Mouse (Mus musculus) forebrain, postnatal 0 days (tissue): ENCODE results near the gene Lrrc42. TPM values are rescaled to one million over a fixed set of nuclear protein-coding genes. Genes with fewer than 3 reads are reported as not detected.
A peak's percentile ranks its signal among the peaks of the same experiment; 100 is the strongest.

Source experiments
- ATAC-seq: fragments of 200-750 bp; cut with Nextera tagmentation; 2 replicates; pipeline ENCODE4 v1.8.0; 2017; ENCODE audit warnings: mild to moderate bottlenecking, moderate library complexity
- DNase-seq: peaks from one replicate; pipeline ENCODE4 v3.0.0-alpha.2; 2015
- H3K27ac ChIP-seq: fragments of 300-500 bp; sonication (generic); 2 replicates; pipeline ENCODE4 v1.5.1; 2014; ENCODE audit warnings: low read depth, mild to moderate bottlenecking, antibody characterized with exemption, low read length, moderate library complexity, mixed read lengths
- H3K27me3 ChIP-seq: fragments of 300-500 bp; sonication (generic); 2 replicates; pipeline ENCODE4 v1.6.1; 2014; ENCODE audit warnings: mild to moderate bottlenecking, low read length, mixed read lengths; ENCODE audit not compliant: insufficient read depth
- H3K36me3 ChIP-seq: fragments of 300-500 bp; sonication (generic); 2 replicates; pipeline ENCODE4 v1.6.1; 2014; ENCODE audit warnings: mild to moderate bottlenecking, moderate library complexity; ENCODE audit not compliant: insufficient read depth
- H3K4me1 ChIP-seq: fragments of 300-500 bp; sonication (generic); 2 replicates; pipeline ENCODE4 v1.6.1; 2014; ENCODE audit warnings: antibody characterized with exemption; ENCODE audit not compliant: insufficient read depth
- H3K4me2 ChIP-seq: fragments of 300-500 bp; sonication (generic); 2 replicates; pipeline ENCODE4 v1.6.1; 2014; ENCODE audit warnings: low read depth, mild to moderate bottlenecking, moderate library complexity
- H3K4me3 ChIP-seq: fragments of 300-500 bp; sonication (generic); 2 replicates; pipeline ENCODE4 v1.5.1; 2014; ENCODE audit warnings: low read depth, low read length, mixed read lengths
- H3K9ac ChIP-seq: fragments of 300-500 bp; sonication (generic); 2 replicates; pipeline ENCODE4 v1.6.1; 2014; ENCODE audit warnings: mild to moderate bottlenecking
- H3K9me3 ChIP-seq: fragments of 300-500 bp; sonication (generic); 2 replicates; pipeline ENCODE4 v1.6.1; 2016; ENCODE audit warnings: low read length
- CTCF ChIP-seq: sonication (generic); IDR thresholded peaks from 2 replicates; pipeline ENCODE4 v1.5.1; 2016; ENCODE audit warnings: antibody characterized with exemption, control low read depth, low read depth
- WGBS: fragments of 180-500 bp; shearing (Covaris S2); extraction: QIAGEN DNeasy Blood & Tissue Kit; methylation state at CpG from one replicate; pipeline ENCODE4 v1.1.7; 2014; 5-methylcytosine and 5-hydroxymethylcytosine counted together
- polyA plus RNA-seq: library from polyadenylated mRNA; unstranded; fragments of >200 nt; fragmentation: Nextera tagmentation; extraction: Ambion mirVana; gene quantifications from 2 replicates; pipeline ENCODE4 v1.2.1, GENCODE M21; 2015
- total RNA-seq: library from RNA; depleted of rRNA; stranded (reverse); fragments of >200 nt; gene quantifications from 2 replicates; pipeline ENCODE4 v1.2.3, GENCODE M21; 2014

Lrrc42 gene
- total and polyA plus RNA-seq, 2 experiments from 2014 or later, result 14.7 to 36.4 TPM

GRCm38 (mm10) chr4:107278188-107278707, 24.9 kb upstream of the Lrrc42 start:
- no peak for TF ChIP-seq CTCF
- no peak overlapping the region for H3K4me2 ChIP-seq
- H3K27ac ChIP-seq, result no peak overlapping the region
- ATAC-seq (no peak), DNase-seq (no peak)
- 14% methylated on average over 8 of the region's 8 CpGs for WGBS
- H3K9ac ChIP-seq, result no peak overlapping the region
- H3K9me3 ChIP-seq, result no peaks in the 10 kb centered on the region
- H3K4me3 ChIP-seq, result no peak overlapping the region
- H3K36me3 ChIP-seq, result peaks cover 8% of the 10 kb centered on the region
- no peaks in the 10 kb centered on the region for H3K4me1 ChIP-seq
- no peaks in the 10 kb centered on the region for H3K27me3 ChIP-seq

DNA sequence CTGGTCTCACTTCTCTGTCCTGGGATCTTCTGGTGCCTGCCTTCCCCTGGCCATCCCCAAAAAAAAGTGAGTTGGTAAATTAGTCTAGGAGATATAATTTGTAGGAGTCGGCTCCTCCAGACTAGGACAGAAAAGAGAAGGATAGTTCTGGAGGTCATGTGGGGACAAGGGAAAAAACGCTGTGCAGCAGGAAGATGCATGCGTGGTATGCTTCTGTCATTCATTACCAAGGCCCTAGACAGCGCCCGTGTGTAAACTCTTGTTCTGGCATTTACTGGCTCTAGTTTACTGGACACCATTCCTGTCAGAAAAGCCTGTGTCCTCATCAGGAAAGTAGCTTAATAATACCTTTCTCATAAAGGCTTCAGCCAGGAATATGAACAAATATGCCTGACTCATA, 21.2 kb upstream of the Lrrc42 start:
- ATAC-seq (no peak), DNase-seq (no peak)
- H3K4me3 ChIP-seq, result no peak overlapping the region
- WGBS, result 89% methylated on average over 5 of the region's 5 CpGs
- H3K9me3 ChIP-seq, result no peaks in the 10 kb centered on the region
- H3K36me3 ChIP-seq, result no peaks in the 10 kb centered on the region; the same call in 1 of the 2 replicates
- no peak overlapping the region for H3K9ac ChIP-seq
- no peaks in the 10 kb centered on the region for H3K4me1 ChIP-seq
- no peak overlapping the region for H3K27ac ChIP-seq
- no peak overlapping the region for H3K4me2 ChIP-seq
- TF ChIP-seq CTCF, result no peak
- H3K27me3 ChIP-seq, result no peaks in the 10 kb centered on the region

DNA sequence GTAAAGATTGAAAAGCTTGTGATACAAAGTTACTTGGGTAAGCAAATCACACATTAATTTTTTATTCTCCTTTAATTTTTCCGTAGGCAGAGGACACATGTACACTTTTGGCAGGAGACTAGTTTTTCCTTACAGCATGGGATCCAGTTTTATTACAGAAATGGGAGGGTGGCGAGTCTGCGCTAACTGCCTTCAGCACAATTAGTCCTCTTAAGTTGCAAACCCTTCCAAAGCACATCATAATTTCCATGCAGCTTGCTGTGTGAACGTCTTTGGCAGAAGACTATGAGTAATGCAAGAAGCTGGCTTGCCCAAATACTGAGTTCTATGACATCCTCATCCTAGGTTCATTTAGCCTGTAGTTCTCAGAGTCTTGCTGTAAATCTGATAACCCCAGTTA, 20.4 kb upstream of the Lrrc42 start:
- no peak for ATAC-seq
- Histone ChIP-seq H3K4me2 (no peak overlapping the region), H3K4me1 (no peaks in the 10 kb centered on the region), H3K9me3 (no peaks in the 10 kb centered on the region), H3K27me3 (no peaks in the 10 kb centered on the region), H3K9ac (no peak overlapping the region), H3K27ac (no peak overlapping the region), H3K4me3 (no peak overlapping the region), H3K36me3 (no peaks in the 10 kb centered on the region; the same call in 1 of the 2 replicates)
- 74% methylated on average over 4 of the region's 4 CpGs for WGBS
- no peak for TF ChIP-seq CTCF
- no peak for DNase-seq

GRCm38 (mm10) chr4:107260001-107260400, 6.7 kb upstream of the Lrrc42 start:
- 0 out of 2 replicates have a peak, but pooled peaks cover 2% of the 10 kb centered on the region for H3K9me3 ChIP-seq
- no peak for DNase-seq
- 75% methylated on average over 4 of the region's 4 CpGs for whole genome bisulfite sequencing
- no peak for TF ChIP-seq CTCF
- H3K36me3 ChIP-seq, result no peaks in the 10 kb centered on the region
- no peaks in the 10 kb centered on the region for H3K4me1 ChIP-seq
- no peak overlapping the region for H3K9ac ChIP-seq
- ATAC-seq, result no peak
- no peak overlapping the region for H3K27ac ChIP-seq
- no peak overlapping the region for H3K4me3 ChIP-seq
- H3K27me3 ChIP-seq, result no peaks in the 10 kb centered on the region
- H3K4me2 ChIP-seq, result no peak overlapping the region

- Histone ChIP-seq H3K4me2 (peak overlapping the region; percentile 65), H3K4me1 (0 out of 2 replicates have a peak, but pooled peaks cover 5% of the 10 kb centered on the region), H3K27me3 (no peaks in the 10 kb centered on the region), H3K36me3 (no peaks in the 10 kb centered on the region), H3K9ac (peak overlapping the region; percentile 86), H3K9me3 (no peaks in the 10 kb centered on the region), H3K4me3 (peak overlapping the region; percentile 86), H3K27ac (peak overlapping the region; percentile 87)
- ATAC-seq (no peak), DNase-seq (peak; percentile 59)
- 16% methylated on average over 3 of the region's 3 CpGs for WGBS
- no peak for TF ChIP-seq CTCF
Measured at GRCm38 (mm10) chr4:107254414-107254813, 1.1 kb upstream of the Lrrc42 start.

DNA sequence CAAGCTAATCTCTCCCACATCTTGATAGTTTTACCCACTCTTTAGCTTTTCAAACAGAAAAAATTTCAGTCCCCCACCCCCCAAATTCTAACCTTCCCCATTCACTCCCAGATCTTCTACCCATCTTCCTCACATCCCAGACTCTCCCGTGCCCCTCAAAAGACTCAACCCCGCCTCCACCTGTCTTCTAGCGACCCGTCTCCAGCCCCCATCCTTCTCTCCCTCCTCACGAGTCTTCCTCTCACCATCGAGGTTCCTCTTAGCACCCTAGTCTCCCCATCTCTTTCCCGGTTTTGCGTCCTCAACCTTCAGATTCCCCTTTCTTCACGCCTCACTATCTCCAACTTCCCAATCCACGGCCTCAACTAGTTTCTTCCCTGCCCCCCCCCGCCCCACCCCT, 810 bp downstream of the Lrrc42 start:
- Histone ChIP-seq H3K9me3 (no peaks in the 10 kb centered on the region), H3K9ac (peak overlapping the region; percentile 86), H3K27ac (peak overlapping the region; percentile 87; the same call in 1 of the 2 replicates), H3K4me2 (peak overlapping the region; percentile 65), H3K4me1 (0 out of 2 replicates have a peak, but pooled peaks cover 5% of the 10 kb centered on the region), H3K4me3 (peak overlapping the region; percentile 86), H3K27me3 (no peaks in the 10 kb centered on the region), H3K36me3 (no peaks in the 10 kb centered on the region)
- TF ChIP-seq CTCF, result no peak
- 1% methylated on average over 11 of the region's 11 CpGs for WGBS
- DNase-seq (no peak), ATAC-seq (no peak)

- WGBS, result 21% methylated on average over 4 of the region's 4 CpGs
- peak; percentile 84 for TF ChIP-seq CTCF
- Histone ChIP-seq H3K27ac (no peak overlapping the region), H3K9ac (no peak overlapping the region), H3K4me1 (0 out of 2 replicates have a peak, but pooled peaks cover 5% of the 10 kb centered on the region), H3K4me3 (no peak overlapping the region), H3K27me3 (no peaks in the 10 kb centered on the region), H3K36me3 (peaks cover 4% of the 10 kb centered on the region; the same call in 1 of the 2 replicates), H3K4me2 (no peak overlapping the region), H3K9me3 (no peaks in the 10 kb centered on the region)
- DNase-seq (peak; percentile 73), ATAC-seq (no peak)
Measured at GRCm38 (mm10) chr4:107250494-107250893, 2.8 kb downstream of the Lrrc42 start.
